Mouse (Mus musculus) intestine, embryonic 16.5 days (tissue): ENCODE measurements around the gene Rrp7a. TPM values are rescaled to one million over a fixed set of nuclear protein-coding genes. Genes with fewer than 3 reads are reported as not detected.

Experiments
- ATAC-seq: fragments of 200-750 bp; cut with Nextera tagmentation; 2 replicates; pipeline ENCODE4 v1.8.0; 2017; ENCODE audit warnings: moderate TSS enrichment, moderate library complexity
- H3K27ac ChIP-seq: fragments of 300-500 bp; sonication (generic); 2 replicates; pipeline ENCODE4 v1.5.1; 2014; ENCODE audit warnings: mild to moderate bottlenecking, low read length
- H3K27me3 ChIP-seq: fragments of 300-500 bp; sonication (generic); replicated peaks from 2 replicates; pipeline ENCODE4 v1.6.1; 2014; ENCODE audit warnings: low read length, control low read depth, mixed read lengths; ENCODE audit not compliant: control insufficient read depth, insufficient read depth
- H3K36me3 ChIP-seq: fragments of 300-500 bp; sonication (generic); 2 replicates; pipeline ENCODE4 v1.6.1; 2014; ENCODE audit warnings: low read length, control low read depth; ENCODE audit not compliant: control insufficient read depth, insufficient read depth
- H3K4me1 ChIP-seq: fragments of 300-500 bp; sonication (generic); 2 replicates; pipeline ENCODE4 v1.6.1; 2014; ENCODE audit warnings: low read length, control low read depth, mixed read lengths; ENCODE audit not compliant: control insufficient read depth, insufficient read depth
- H3K4me2 ChIP-seq: fragments of 300-500 bp; sonication (generic); 2 replicates; pipeline ENCODE4 v1.6.1; 2014; ENCODE audit warnings: low read depth, low read length, control low read depth
- H3K4me3 ChIP-seq: fragments of 300-500 bp; sonication (generic); 2 replicates; pipeline ENCODE4 v1.5.1; 2014; ENCODE audit warnings: mild to moderate bottlenecking, low read length
- H3K9ac ChIP-seq: fragments of 300-500 bp; sonication (generic); 2 replicates; pipeline ENCODE4 v1.6.1; 2014; ENCODE audit warnings: low read depth, low read length
- H3K9me3 ChIP-seq: fragments of 300-500 bp; sonication (generic); 2 replicates; pipeline ENCODE4 v1.6.1; 2016; ENCODE audit warnings: low read length, control low read depth; ENCODE audit not compliant: control insufficient read depth
- WGBS: fragments of 180-500 bp; shearing (Covaris S2); extraction: QIAGEN DNeasy Blood & Tissue Kit; methylation state at CpG from one replicate; pipeline ENCODE4 v1.1.7; 2014; 5-methylcytosine and 5-hydroxymethylcytosine counted together
- polyA plus RNA-seq: library from polyadenylated mRNA; unstranded; fragments of >200 nt; fragmentation: Nextera tagmentation; extraction: Ambion mirVana; gene quantifications from 2 replicates; pipeline ENCODE4 v1.2.1, GENCODE M21; 2015

Gene Rrp7a
- polyA plus RNA-seq, 1 experiment from 2014 or later, result 75.4 TPM

DNA sequence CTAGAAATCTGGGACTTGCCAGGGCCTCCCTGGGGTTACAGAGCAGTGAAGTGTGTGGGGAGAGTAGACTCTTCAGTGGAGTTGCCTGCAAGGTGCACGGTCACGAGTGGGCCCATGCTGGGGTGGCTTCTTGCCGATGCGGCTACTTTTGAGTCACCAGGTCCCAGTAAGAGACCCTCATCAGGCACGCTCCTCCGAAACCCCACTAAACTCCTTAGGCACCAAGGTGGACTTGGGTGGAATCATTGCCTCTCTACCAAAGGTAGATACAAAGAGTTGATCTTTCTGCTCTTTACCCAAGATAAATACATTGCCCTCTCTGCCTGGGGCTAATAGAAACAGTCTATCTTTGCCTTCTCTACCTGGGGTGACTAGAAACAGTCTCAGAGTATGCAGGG is 35.1 kb upstream of the Rrp7a start:
- peaks cover 21% of the 10 kb centered on the region for H3K36me3 ChIP-seq

DNA sequence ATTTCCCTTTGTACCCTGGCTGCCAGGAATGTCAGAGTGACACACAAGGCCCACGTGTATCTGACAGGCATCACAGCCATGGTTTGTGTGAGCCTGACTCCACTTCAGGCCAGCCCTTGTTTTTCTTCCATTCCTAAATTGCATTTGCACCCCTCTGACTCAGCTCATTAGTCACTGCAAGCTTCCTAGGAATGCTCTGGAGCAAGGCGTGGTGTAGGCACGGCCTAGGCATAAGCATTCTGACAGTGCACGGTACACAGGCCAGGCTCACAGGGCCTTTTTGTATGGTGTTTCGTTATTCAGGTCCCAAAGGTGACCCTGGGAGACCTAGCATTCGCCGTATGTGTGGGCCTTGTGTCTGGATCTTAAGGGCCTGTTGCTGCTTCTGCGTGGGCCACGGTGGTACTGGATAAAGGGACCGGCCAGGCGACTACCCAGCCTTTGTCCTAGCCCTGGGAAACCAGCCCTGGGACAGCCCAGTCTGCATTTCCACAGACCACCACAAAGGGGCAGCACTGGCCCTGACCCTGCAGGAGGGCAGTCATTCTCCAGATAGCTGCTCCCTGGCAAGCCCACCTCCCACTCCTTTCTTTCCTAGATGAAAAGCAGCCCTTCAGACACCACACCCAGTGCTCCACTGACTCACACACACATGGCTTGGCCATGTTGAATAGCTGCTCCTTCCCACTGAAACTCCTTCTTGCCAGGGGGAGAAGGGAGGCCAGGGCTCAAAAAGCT is 34.5 kb upstream of the Rrp7a start:
- Histone ChIP-seq H3K27ac (no peak overlapping the region), H3K9me3 (no peaks in the 10 kb centered on the region), H3K4me1 (0 out of 2 replicates have a peak, but pooled peaks cover 3% of the 10 kb centered on the region), H3K36me3 (peaks cover 20% of the 10 kb centered on the region), H3K4me3 (no peak overlapping the region), H3K9ac (no peak overlapping the region), H3K4me2 (no peak overlapping the region), H3K27me3 (no peaks in the 10 kb centered on the region)
- ATAC-seq, result peak; percentile 38
- WGBS, result 74% methylated on average over 11 of the region's 11 CpGs

More for the DNA sequence above, 35.1 kb upstream of the Rrp7a start:
- peaks cover 4% of the 10 kb centered on the region; the same call in 1 of the 2 replicates for H3K4me1 ChIP-seq
- no peak overlapping the region for H3K9ac ChIP-seq
- no peaks in the 10 kb centered on the region for H3K27me3 ChIP-seq
- H3K9me3 ChIP-seq, result no peaks in the 10 kb centered on the region
- H3K27ac ChIP-seq, result no peak overlapping the region
- no peak overlapping the region for H3K4me2 ChIP-seq
- ATAC-seq, result no peak
- H3K4me3 ChIP-seq, result no peak overlapping the region
- WGBS, result 95% methylated on average over 6 of the region's 6 CpGs

DNA sequence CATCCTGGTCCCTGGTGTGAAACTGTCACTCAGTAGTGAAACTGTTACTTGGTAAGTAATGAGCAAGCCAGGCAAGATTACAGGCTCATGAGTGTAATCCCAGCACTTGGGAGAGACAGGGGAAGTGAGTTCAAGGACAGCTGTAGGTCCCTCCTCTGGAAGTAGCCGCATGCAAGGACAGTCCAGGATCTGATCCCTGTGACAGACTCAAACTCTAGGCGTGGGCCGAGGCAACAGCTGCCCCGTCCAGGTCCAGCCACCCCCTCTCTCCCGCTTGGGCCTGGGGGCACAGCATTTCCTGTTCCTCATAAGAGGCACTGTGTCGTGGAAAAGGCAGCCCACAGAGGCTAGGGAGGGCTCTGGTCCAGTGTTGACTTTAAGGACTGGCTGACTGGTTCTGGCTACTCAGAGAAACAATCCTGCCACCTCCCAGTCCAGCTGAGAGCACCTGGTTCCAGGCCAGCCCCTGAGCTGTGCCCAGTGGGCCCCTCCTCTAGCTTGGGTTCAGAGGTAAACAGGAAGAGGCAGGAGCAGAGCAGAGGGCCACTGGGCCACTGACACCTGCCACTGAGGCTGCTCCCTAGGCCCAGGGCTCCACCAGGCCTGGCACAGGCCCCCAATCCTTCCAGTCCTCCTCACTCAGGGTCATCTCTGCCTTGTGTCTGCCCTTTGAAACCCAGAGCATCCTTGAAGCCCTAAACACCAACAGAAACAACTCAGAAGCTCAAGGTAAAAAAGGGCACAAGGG is 33.2 kb upstream of the Rrp7a start:
- Histone ChIP-seq H3K9ac (no peak overlapping the region), H3K9me3 (no peaks in the 10 kb centered on the region), H3K36me3 (peaks cover 16% of the 10 kb centered on the region), H3K4me1 (0 out of 2 replicates have a peak, but pooled peaks cover 3% of the 10 kb centered on the region), H3K4me3 (no peak overlapping the region), H3K27ac (no peak overlapping the region), H3K4me2 (no peak overlapping the region), H3K27me3 (no peaks in the 10 kb centered on the region)
- 66% methylated on average over 6 of the region's 6 CpGs for WGBS
- no peak for ATAC-seq

DNA sequence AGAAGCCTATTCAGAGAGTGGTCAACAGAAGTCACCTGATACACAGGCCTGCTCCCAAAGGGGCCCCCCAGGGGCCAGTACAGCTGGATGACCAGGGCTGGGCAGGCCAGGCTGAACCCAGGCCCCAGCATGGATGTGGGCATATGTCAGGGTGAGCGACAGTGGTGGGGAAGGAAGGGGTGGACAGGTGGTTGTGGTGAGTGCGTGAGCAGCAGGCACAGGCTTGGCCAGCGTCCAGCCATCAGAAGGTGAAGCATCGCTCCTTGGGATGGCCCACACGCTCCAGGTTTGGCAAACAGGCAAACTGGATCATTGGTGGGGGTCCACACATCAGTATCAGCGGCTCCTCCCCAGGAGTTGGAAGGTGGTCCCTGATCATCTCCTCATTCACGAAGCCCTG is 31.7 kb upstream of the Rrp7a start:
- Histone ChIP-seq H3K9me3 (no peaks in the 10 kb centered on the region), H3K36me3 (peaks cover 10% of the 10 kb centered on the region; the same call in 1 of the 2 replicates), H3K4me2 (no peak overlapping the region), H3K27me3 (no peaks in the 10 kb centered on the region), H3K4me3 (no peak overlapping the region), H3K27ac (no peak overlapping the region), H3K9ac (no peak overlapping the region), H3K4me1 (0 out of 2 replicates have a peak, but pooled peaks cover 3% of the 10 kb centered on the region)
- no peak for ATAC-seq
- 92% methylated on average over 7 of the region's 7 CpGs for WGBS

DNA sequence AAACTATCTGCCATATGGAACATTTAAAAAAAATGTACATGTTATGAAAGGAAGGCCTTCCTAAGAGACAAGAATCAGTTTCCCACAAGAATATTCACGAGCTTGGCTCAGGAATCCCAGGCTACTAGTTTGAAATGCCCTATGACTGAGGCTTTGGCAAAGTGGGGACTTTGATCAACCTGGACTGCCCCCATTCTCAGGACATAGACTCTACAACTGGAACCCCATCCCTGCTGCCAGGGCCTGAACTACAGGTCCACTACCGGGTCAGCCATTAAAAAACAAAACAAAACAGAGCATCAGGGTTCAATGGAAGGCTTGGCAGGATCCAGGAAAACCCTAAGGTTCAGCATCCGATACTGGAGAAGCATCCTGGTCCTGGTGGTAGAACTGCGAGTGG is 28.1 kb upstream of the Rrp7a start:
- Histone ChIP-seq H3K4me1 (peaks cover 9% of the 10 kb centered on the region; the same call in 1 of the 2 replicates), H3K9me3 (no peaks in the 10 kb centered on the region), H3K9ac (no peak overlapping the region), H3K27me3 (no peaks in the 10 kb centered on the region), H3K36me3 (peaks cover 7% of the 10 kb centered on the region; the same call in 1 of the 2 replicates), H3K4me2 (no peak overlapping the region), H3K4me3 (no peak overlapping the region), H3K27ac (no peak overlapping the region)
- WGBS, result 82% methylated on average over 4 of the region's 4 CpGs
- no peak for ATAC-seq

DNA sequence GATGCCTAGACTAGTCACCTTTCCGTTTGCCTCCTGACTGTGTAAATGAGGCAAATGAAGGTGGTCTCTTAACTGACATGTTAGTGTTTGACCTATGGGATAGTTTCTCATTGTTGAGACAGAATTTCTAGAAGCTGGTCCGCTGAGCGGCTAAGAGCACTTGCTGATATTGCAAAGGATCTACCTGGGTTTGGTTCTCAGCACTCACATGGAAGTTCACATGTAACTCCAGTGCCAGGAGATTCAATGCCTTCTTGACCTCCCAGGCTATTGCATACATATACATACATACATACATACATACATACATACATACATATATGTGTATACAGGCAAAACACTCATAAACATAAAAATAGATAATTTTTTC is 27.5 kb upstream of the Rrp7a start:
- no peaks in the 10 kb centered on the region for H3K9me3 ChIP-seq
- H3K4me2 ChIP-seq, result peak overlapping the region; percentile 39
- no peaks in the 10 kb centered on the region for H3K27me3 ChIP-seq
- WGBS, result 15% methylated on average over 3 of the region's 3 CpGs
- H3K9ac ChIP-seq, result peak overlapping the region; percentile 47; the same call in 1 of the 2 replicates
- no peak for ATAC-seq
- H3K4me1 ChIP-seq, result peaks cover 10% of the 10 kb centered on the region; the same call in 1 of the 2 replicates
- peak overlapping the region; percentile 95; the same call in 1 of the 2 replicates for H3K4me3 ChIP-seq
- peak overlapping the region; percentile 98 for H3K27ac ChIP-seq
- H3K36me3 ChIP-seq, result peaks cover 7% of the 10 kb centered on the region; the same call in 1 of the 2 replicates

DNA sequence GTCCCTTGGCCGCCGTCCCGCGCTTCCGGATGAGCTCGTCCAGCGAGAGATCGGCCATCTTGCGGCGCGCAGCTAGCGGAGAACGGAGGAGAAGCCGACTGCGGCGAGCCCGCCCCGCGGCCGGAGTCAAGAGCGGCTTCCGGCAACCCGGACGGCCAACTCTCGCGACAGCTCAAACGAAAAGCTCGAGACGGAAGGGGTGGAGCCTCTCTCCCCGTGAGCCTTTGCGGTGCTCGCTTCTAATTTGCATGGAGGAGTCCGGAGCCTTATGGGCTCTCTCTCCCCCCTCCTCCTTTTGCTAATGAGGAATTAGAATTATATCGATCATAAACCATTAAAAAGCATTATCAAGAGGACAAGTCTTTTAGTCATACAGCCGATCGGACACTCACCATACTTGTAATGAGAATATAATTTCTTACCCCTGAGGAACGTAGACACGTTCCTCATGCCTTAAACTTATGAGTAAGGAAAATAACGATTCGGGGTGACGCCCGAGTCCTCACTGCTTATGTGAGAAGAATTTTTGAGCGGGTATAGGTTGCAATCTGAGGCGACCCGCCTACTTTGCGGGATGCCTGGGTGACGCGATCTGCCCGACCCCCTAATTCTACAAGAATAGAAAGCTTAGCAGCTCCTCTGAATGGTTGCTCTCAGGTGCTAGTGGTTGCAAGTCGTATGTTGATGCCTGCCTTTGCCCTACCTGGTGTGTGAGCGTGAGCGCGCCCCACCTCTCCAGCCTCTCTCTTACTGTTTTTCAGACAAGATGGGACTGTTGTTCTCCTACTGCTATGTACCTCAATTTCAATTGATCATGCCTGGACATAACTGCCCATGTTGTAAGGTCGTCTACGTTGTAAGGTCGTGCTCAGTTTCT is 26.8 kb upstream of the Rrp7a start, which contains the start of gene Poldip3:
Poldip3 (minus strand) TSS at position 189 of the 877 bp plus-strand sequence.
- Histone ChIP-seq H3K36me3 (peaks cover 7% of the 10 kb centered on the region; the same call in 1 of the 2 replicates), H3K9ac (peak within 1 kb of the TSS; percentile 98), H3K4me2 (peak within 1 kb of the TSS; percentile 79), H3K9me3 (no peaks in the 10 kb centered on the region), H3K4me3 (peak within 1 kb of the TSS; percentile 95), H3K27me3 (no peaks in the 10 kb centered on the region), H3K4me1 (peaks cover 10% of the 10 kb centered on the region; the same call in 1 of the 2 replicates), H3K27ac (peak within 1 kb of the TSS; percentile 98)
- under 1% methylated on average over 56 of the region's 56 CpGs for WGBS
- peak; percentile 94 for ATAC-seq

DNA sequence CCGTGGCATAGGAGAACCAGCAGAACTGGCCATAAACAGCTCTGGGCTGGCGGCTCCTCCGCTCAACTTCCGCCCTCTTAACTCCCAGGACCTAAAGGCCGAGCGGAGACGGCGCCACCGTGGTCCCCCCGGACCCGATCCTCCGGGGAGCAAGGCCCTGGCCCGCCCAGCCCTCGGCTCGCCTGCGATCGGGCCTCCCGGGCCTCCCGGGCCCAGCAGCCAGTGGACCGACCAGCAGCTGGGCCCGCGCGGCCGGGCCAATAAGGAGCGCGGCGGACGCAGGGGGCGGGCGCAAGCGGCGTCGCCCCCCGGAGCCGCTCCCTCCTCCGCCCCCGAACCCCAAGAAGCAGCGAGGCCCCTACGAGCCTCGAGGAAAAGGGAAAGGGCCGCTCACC is 26.2 kb upstream of the Rrp7a start:
- peak overlapping the region; percentile 95 for H3K4me3 ChIP-seq
- 0% methylated on average over 39 of the region's 41 CpGs for WGBS

More for the DNA sequence above, 26.2 kb upstream of the Rrp7a start:
- peaks cover 10% of the 10 kb centered on the region; the same call in 1 of the 2 replicates for H3K4me1 ChIP-seq
- H3K4me2 ChIP-seq, result peak overlapping the region; percentile 79
- peak overlapping the region; percentile 98 for H3K27ac ChIP-seq
- no peaks in the 10 kb centered on the region for H3K9me3 ChIP-seq
- peak; percentile 84 for ATAC-seq
- H3K36me3 ChIP-seq, result peaks cover 7% of the 10 kb centered on the region; the same call in 1 of the 2 replicates
- no peaks in the 10 kb centered on the region for H3K27me3 ChIP-seq
- H3K9ac ChIP-seq, result peak overlapping the region; percentile 98
